Mouse (Mus musculus): ENCODE measurements around the gene Birc5. TPM values are rescaled to one million over a fixed set of nuclear protein-coding genes. Genes with fewer than 3 reads are reported as not detected.
A peak's percentile ranks its signal among the peaks of the same experiment; 100 is the strongest.

Birc5 gene
- 106 and 145 TPM in 2 replicates for polyA plus RNA-seq (2014; fragmentation: Nextera tagmentation; extraction: Ambion mirVana)

DNA sequence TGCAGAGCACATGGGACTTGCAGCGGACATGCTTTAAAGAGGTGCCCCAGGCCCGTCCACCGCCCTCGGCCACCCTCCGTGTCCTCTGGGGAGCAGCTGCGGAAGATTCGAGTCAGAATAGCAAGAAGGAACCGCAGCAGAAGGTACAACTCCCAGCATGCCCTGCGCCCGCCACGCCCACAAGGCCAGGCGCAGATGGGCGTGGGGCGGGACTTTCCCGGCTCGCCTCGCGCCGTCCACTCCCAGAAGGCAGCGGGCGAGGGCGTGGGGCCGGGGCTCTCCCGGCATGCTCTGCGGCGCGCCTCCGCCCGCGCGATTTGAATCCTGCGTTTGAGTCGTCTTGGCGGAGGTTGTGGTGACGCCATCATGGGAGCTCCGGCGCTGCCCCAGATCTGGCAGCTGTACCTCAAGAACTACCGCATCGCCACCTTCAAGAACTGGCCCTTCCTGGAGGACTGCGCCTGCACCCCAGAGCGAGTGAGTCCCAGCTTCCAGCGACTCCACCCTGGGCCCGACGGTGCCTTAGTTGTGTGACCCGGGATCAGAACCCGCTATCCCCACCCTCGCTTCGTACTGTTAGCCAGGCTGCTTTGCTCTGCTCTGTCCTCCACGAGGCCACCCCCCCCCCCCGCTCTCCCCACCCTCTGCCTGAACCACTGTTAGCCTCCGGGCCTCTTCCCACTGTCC lies at the start of gene Birc5:
Gene Birc5 (plus strand): TSS at position 267 of the 687 bp plus-strand sequence.
- Histone ChIP-seq H3K4me3 (ENCODE audit: low read depth, low read length) (peak within 1 kb of the TSS; percentile 64), H3K36me3 (ENCODE audit: control insufficient read depth, insufficient read depth, low read length) (peaks cover 19% of the 10 kb centered on the region), H3K4me2 (ENCODE audit: low read length) (peak within 1 kb of the TSS; percentile 84), H3K9me3 (replicated peaks; ENCODE audit: control insufficient read depth, low read length) (no peaks in the 10 kb centered on the region), H3K27me3 (replicated peaks; ENCODE audit: control insufficient read depth, insufficient read depth, low read length) (no peaks in the 10 kb centered on the region), H3K9ac (ENCODE audit: low read length) (peak within 1 kb of the TSS; percentile 93), H3K27ac (ENCODE audit: low read depth, low read length) (peak within 1 kb of the TSS; percentile 98), H3K4me1 (ENCODE audit: control insufficient read depth, insufficient read depth, low read length) (peaks cover 15% of the 10 kb centered on the region)
- DNase-seq (ENCODE audit: low spot score) (peak; percentile 98), ATAC-seq (peak; percentile 95)
- under 1% methylated on average over 51 of the region's 51 CpGs for WGBS

DNA sequence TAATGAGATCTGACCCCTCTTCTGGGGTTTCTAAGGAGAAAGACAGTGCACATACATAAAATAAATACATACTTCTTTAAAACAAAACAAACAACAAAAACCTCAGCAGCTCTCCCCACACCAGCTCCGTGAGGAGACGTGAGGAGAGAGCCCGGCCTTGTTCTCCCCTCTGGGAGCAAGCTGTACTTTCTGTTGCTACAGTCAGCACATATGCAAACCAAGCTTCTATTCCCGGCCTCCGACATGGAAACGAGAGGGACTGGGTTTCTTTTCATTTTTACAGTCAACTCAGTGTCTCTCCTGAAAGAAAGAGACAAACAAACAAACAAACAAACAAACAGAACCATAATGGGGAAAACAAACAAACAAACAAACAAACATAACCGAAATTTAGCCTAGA lies 49.0 kb upstream of the Birc5 start:
- 88% methylated on average over 7 of the region's 7 CpGs for WGBS
- ATAC-seq, result no peak
- H3K9ac ChIP-seq (ENCODE audit: low read length), result no peak overlapping the region

DNA sequence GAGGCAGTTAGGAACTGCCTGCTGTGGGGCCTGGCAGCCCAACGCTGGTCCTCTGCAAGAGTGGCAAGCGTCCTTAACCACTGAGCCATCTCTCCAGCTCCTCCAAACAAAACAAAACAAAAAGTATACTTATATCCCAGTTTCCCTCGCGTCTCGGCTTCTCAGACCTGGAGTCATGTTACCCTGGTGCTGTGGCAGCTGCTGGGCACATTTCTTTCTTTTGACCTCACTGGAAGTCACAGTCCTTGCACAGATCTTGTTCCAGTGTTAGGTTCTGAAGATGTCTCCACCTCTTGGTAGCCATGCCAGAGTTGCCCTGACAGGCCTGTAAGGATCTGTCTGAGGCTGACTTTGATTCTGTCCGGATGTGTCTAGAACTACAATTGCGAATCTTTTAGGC lies 47.4 kb upstream of the Birc5 start:
- Histone ChIP-seq H3K9ac (ENCODE audit: low read length) (no peak overlapping the region), H3K4me3 (ENCODE audit: low read depth, low read length) (no peak overlapping the region), H3K4me1 (ENCODE audit: control insufficient read depth, insufficient read depth, low read length) (no peaks in the 10 kb centered on the region), H3K27ac (ENCODE audit: low read depth, low read length) (no peak overlapping the region), H3K36me3 (ENCODE audit: control insufficient read depth, insufficient read depth, low read length) (no peaks in the 10 kb centered on the region), H3K27me3 (replicated peaks; ENCODE audit: control insufficient read depth, insufficient read depth, low read length) (no peaks in the 10 kb centered on the region), H3K4me2 (ENCODE audit: low read length) (no peak overlapping the region), H3K9me3 (replicated peaks; ENCODE audit: control insufficient read depth, low read length) (no peaks in the 10 kb centered on the region)
- DNase-seq (ENCODE audit: low spot score) (no peak), ATAC-seq (no peak)
- 77% methylated on average over 7 of the region's 7 CpGs for WGBS

More for the DNA sequence above, 49.0 kb upstream of the Birc5 start:
- Histone ChIP-seq H3K4me1 (ENCODE audit: control insufficient read depth, insufficient read depth, low read length) (no peaks in the 10 kb centered on the region), H3K9me3 (replicated peaks; ENCODE audit: control insufficient read depth, low read length) (no peaks in the 10 kb centered on the region), H3K27me3 (replicated peaks; ENCODE audit: control insufficient read depth, insufficient read depth, low read length) (no peaks in the 10 kb centered on the region), H3K4me2 (ENCODE audit: low read length) (no peak overlapping the region), H3K27ac (ENCODE audit: low read depth, low read length) (no peak overlapping the region), H3K4me3 (ENCODE audit: low read depth, low read length) (no peak overlapping the region), H3K36me3 (ENCODE audit: control insufficient read depth, insufficient read depth, low read length) (no peaks in the 10 kb centered on the region)
- no peak for DNase-seq (ENCODE audit: low spot score)

DNA sequence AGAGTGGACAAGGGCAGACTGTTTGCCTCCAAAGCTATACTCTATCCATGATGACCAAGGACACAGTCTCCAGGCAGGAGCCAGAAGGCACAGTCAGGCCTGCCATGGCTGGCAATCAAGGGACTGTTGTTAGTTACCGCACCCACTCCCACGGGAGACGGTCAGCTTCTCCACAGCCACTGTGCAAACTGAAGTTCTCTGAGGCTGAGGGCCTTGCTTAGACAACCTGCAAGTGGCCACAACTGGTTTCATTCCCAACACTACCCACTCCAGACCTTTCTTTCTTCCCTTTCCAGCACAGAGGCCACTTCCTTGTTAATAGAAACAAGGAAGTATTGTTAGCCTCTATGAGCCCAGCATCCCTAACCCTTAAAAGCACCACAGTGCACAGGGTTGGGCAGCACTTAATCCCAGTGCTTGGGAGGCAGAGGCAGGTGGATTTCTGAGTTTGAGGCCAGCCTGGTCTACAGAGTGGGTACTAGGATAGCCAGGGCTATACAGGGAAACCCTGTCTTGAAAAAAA lies 45.8 kb upstream of the Birc5 start:
- Histone ChIP-seq H3K4me1 (ENCODE audit: control insufficient read depth, insufficient read depth, low read length) (no peaks in the 10 kb centered on the region), H3K4me3 (ENCODE audit: low read depth, low read length) (no peak overlapping the region), H3K4me2 (ENCODE audit: low read length) (no peak overlapping the region), H3K36me3 (ENCODE audit: control insufficient read depth, insufficient read depth, low read length) (no peaks in the 10 kb centered on the region), H3K9me3 (replicated peaks; ENCODE audit: control insufficient read depth, low read length) (no peaks in the 10 kb centered on the region), H3K27ac (ENCODE audit: low read depth, low read length) (no peak overlapping the region), H3K27me3 (replicated peaks; ENCODE audit: control insufficient read depth, insufficient read depth, low read length) (no peaks in the 10 kb centered on the region), H3K9ac (ENCODE audit: low read length) (no peak overlapping the region)
- DNase-seq (ENCODE audit: low spot score) (no peak), ATAC-seq (no peak)
- WGBS, result 94% methylated on average over 3 of the region's 3 CpGs

DNA sequence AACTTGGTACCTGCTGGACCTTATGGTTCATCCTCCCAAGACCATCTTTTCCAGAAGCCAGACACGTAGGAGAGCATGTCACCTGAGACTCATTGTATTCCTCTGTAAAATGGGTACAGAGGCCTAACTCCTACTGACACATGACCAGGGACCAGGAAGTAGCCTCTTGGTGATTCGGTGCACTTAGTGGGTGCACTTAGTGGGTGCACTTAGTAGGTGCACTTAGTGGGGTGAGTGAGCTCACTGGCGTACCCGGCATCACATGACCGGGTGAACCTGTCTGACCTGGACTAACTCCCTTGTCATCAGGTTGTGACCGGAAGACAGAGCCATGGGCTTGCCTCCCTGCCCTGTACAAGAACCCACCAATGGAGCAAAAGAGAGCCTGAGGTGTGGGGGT lies 42.3 kb upstream of the Birc5 start:
- DNase-seq (ENCODE audit: low spot score), result no peak
- Histone ChIP-seq H3K27ac (ENCODE audit: low read depth, low read length) (no peak overlapping the region), H3K9ac (ENCODE audit: low read length) (no peak overlapping the region), H3K36me3 (ENCODE audit: control insufficient read depth, insufficient read depth, low read length) (no peaks in the 10 kb centered on the region), H3K9me3 (replicated peaks; ENCODE audit: control insufficient read depth, low read length) (no peaks in the 10 kb centered on the region), H3K4me3 (ENCODE audit: low read depth, low read length) (no peak overlapping the region), H3K4me2 (ENCODE audit: low read length) (no peak overlapping the region), H3K27me3 (replicated peaks; ENCODE audit: control insufficient read depth, insufficient read depth, low read length) (no peaks in the 10 kb centered on the region), H3K4me1 (ENCODE audit: control insufficient read depth, insufficient read depth, low read length) (peaks cover 15% of the 10 kb centered on the region)
- no peak for ATAC-seq
- 93% methylated on average over 6 of the region's 6 CpGs for WGBS

DNA sequence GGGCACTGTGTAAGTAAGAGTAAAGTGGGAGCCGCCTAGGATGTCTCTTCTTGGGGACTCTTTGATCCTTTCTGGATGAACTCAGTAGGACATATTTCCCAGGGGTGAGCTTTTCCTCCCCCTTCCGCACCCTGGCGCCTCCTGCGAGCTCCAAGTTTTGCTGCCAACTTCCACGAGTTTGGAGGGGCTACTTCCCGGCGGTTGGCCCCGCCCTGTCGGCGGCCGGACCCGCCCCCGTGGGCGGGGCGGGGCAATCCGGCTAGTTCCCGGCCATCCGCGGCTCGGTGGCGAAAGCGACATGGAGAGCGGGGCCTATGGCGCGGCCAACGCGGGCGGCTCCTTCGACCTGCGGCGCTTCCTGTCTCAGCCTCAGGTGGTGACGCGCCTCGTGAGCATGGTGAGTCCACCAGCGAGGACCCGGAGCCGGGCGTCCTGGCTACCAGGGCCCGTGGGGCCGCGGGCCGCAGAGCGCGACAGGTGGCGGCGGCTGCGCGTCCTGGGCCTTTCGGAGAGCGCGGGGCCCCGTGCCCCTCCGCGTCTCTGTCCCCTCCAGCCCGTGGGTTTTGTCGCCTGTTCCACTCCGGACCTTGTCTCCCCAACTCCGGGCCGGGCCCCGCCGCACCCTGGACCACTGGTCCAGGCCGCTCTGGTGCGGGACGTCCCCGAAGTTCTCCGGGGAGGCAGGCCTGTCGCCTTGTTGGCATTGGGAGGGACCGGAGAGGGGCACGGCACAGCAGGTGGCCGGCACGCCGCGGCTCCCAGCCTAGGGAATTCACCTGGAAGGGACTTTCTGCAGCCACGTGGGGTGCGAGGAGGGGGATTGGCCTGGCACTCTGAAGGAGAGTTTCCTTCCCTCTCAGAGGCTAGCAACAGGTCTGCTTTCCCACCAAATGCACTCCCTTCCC lies 39.4 kb upstream of the Birc5 start, which contains the start of the genes Gm20708 and Syngr2:
Gene Gm20708 (plus strand): TSS at position 262 of the 905 bp plus-strand sequence.
Gene Syngr2 (plus strand): TSS at position 262 of the 905 bp plus-strand sequence.
- Histone ChIP-seq H3K9ac (ENCODE audit: low read length) (peak within 1 kb of the TSS; percentile 61), H3K27me3 (replicated peaks; ENCODE audit: control insufficient read depth, insufficient read depth, low read length) (no peaks in the 10 kb centered on the region), H3K4me3 (ENCODE audit: low read depth, low read length) (peak within 1 kb of the TSS; percentile 54), H3K9me3 (replicated peaks; ENCODE audit: control insufficient read depth, low read length) (no peaks in the 10 kb centered on the region), H3K27ac (ENCODE audit: low read depth, low read length) (0 out of 2 replicates have a peak within 1 kb of the TSS, but pooled peaks have one; percentile 18), H3K4me2 (ENCODE audit: low read length) (peak within 1 kb of the TSS; percentile 98), H3K4me1 (ENCODE audit: control insufficient read depth, insufficient read depth, low read length) (peaks cover 15% of the 10 kb centered on the region), H3K36me3 (ENCODE audit: control insufficient read depth, insufficient read depth, low read length) (peaks cover 19% of the 10 kb centered on the region)
- ATAC-seq, result peak; percentile 59; the same call in 1 of the 2 replicates
- DNase-seq (ENCODE audit: low spot score), result peak; percentile 77
- under 1% methylated on average over 65 of the region's 75 CpGs for WGBS

DNA sequence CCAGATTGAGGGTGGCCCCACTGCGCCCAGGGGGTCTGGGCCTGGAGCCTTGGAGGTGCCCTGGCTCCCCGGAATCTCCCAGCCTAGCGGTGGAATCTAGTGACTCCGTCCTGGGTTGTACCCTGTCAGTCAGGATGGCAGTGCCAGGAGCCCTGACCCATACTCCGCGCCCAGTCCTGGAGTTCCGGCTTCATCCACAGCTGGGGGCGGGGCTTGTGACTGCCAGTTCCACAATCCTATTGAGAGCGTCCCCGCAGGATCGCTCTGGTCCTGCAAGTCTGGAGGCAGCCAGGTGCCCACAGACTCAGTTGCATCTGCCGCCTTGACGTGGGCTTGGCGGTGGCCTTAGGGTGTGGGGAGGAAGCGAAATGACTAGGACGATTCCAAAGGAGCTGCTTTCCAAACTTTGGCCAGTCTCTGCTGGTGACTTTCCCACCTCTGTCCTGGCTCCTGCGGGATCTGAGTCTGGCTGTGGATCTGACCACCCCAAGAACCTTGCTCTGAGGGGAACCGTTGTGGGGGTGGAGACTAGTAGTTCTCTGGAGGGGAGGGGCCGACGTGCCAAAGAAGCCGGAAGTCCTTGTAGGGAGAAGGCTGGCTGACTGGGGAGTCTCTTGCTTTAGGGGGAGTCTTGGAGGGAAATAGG lies 38.5 kb upstream of the Birc5 start:
- Histone ChIP-seq H3K27ac (ENCODE audit: low read depth, low read length) (0 out of 2 replicates have a peak overlapping the region, but pooled peaks have one; percentile 18), H3K4me1 (ENCODE audit: control insufficient read depth, insufficient read depth, low read length) (peaks cover 15% of the 10 kb centered on the region), H3K4me2 (ENCODE audit: low read length) (peak overlapping the region; percentile 98), H3K27me3 (replicated peaks; ENCODE audit: control insufficient read depth, insufficient read depth, low read length) (no peaks in the 10 kb centered on the region), H3K9me3 (replicated peaks; ENCODE audit: control insufficient read depth, low read length) (no peaks in the 10 kb centered on the region), H3K4me3 (ENCODE audit: low read depth, low read length) (peak overlapping the region; percentile 54), H3K9ac (ENCODE audit: low read length) (peak overlapping the region; percentile 61), H3K36me3 (ENCODE audit: control insufficient read depth, insufficient read depth, low read length) (peaks cover 26% of the 10 kb centered on the region)
- under 1% methylated on average over 21 of the region's 21 CpGs for WGBS
- DNase-seq (ENCODE audit: low spot score), result peak; percentile 83
- peak; percentile 86 for ATAC-seq

DNA sequence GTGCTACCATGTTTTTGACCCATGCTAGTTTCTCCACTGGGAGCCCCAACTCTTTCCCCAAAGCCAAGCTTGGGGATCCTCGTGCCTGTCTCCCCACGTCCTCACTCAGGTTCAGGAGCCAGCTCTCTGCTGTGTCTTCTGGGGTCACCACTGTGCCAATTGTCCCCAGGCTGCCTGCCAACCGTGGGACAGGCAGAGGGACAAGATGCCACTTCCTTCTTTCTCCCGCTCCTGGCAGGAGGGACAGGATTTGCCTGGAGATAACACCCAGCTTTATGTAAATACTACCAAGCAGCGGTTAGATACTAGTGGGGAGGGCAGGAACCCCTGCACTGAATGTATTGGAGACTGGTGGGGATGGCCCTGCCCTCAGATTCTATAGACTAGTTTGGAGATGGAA lies 35.2 kb upstream of the Birc5 start:
- H3K9me3 ChIP-seq (replicated peaks; ENCODE audit: control insufficient read depth, low read length), result no peaks in the 10 kb centered on the region
- no peak overlapping the region for H3K4me2 ChIP-seq (ENCODE audit: low read length)
- no peaks in the 10 kb centered on the region for H3K27me3 ChIP-seq (replicated peaks; ENCODE audit: control insufficient read depth, insufficient read depth, low read length)
- no peak overlapping the region for H3K4me3 ChIP-seq (ENCODE audit: low read depth, low read length)
- H3K27ac ChIP-seq (ENCODE audit: low read depth, low read length), result no peak overlapping the region
- no peak overlapping the region for H3K9ac ChIP-seq (ENCODE audit: low read length)
- DNase-seq (ENCODE audit: low spot score) (no peak), ATAC-seq (no peak)
- whole genome bisulfite sequencing, result 85% methylated on average over 5 of the region's 5 CpGs
- peaks cover 42% of the 10 kb centered on the region for H3K36me3 ChIP-seq (ENCODE audit: control insufficient read depth, insufficient read depth, low read length)
- peaks cover 15% of the 10 kb centered on the region for H3K4me1 ChIP-seq (ENCODE audit: control insufficient read depth, insufficient read depth, low read length)
